Mouse (Mus musculus) monocyte, adult 5-6 weeks (primary cell): Measurements from ENCODE around the gene Spef1. TPM values are rescaled to one million over a fixed set of nuclear protein-coding genes. Genes with fewer than 3 reads are reported as not detected.

ENCODE experiments used
- ATAC-seq: fragments of 153-309, 156-312 bp; replicated peaks from 2 replicates; pipeline ENCODE4 v1.8.0; 2017; ENCODE audit warnings: mild to moderate bottlenecking; ENCODE audit not compliant: low TSS enrichment, insufficient number of reproducible peaks, severe bottlenecking, poor library complexity, low FRiP score
- total RNA-seq: library from RNA; stranded (forward); fragments of 200-1000, 200-491, 200-594 nt; gene quantifications from 3 replicates; pipeline ENCODE4 v1.2.3, GENCODE M21; 2017

The Spef1 gene
- total RNA-seq, 1 experiment from 2014 or later: 0.38 TPM

GRCm38 (mm10) chr2:131209125-131209795 lies 22.2 kb upstream of the Spef1 start:
- ATAC-seq: no peak

DNA sequence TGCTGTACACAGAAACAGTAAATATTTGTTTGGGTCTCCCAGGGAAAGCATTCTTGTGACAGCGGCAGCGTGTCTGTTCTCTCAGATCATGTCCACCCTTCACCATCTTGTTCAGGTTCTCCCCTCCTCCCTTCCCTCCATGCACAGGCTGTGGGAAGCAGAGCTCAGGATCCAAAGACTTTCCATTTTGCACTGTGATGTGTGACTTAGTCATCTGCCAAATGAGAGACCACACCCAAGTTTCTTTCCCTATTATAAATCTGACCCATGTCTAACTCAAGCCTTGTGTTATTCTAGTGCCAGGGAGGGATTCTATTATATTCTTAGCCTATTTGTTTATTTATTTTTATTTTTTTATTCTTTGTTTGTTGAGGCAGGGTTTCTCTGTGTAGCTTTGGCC lies 21.3 kb upstream of the Spef1 start:
- ATAC-seq: no peak

DNA sequence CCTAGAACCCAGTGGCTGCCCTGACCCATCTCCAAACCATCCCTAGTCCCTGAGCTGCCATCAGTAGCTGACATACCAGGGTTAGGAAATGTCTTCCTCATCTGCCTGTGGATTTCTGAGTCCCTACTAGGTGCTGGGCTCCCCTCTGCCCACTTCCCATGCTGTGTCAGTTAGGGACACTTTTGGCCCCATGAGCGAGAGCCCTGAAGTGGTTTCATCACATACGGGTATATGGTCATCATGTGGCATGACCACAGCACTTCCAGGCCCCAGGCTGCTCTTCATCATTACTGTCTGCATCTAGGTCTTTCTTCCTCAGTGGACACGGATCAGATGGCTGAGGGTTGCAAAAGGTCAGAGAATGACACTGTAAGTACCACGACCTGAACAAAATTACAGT lies 19.7 kb upstream of the Spef1 start, which contains the start of gene Ap5s1:
Gene Ap5s1, plus strand, starts transcription at position 301 of the 400 bp plus-strand sequence.
- no peak for ATAC-seq

GRCm38 (mm10) chr2:131205521-131206182 lies 18.6 kb upstream of the Spef1 start:
- no peak for ATAC-seq

DNA sequence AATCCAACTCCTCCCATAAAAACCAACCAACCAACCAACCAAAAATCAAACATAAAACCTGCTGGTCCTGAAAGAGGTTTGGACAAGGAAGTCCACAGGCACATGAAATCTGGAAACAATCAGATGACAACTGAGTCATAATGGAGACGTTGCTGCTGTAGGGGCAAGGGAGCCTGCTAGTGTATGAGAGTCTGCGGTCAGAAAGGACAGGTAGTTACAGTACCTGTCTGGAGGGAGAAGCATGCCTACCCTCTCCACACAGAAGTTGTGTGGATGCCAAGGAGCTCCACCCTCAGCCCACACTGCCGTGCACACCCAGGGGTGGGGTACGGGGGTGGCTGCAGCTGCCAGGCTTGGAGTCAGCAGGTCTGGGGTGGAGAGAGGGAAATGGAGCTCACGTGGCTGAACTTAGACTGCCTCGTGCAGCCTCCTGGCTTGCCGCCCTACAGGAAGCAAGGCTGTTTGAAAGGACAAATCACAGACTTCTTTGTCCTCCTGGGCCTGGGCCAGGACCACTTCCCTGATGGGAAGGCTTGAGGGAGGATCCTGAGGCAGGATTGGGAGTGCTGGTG lies 17.4 kb upstream of the Spef1 start:
- ATAC-seq: peak; percentile 66

- no peak for ATAC-seq
These were observed 16.8 kb upstream of the Spef1 start for GRCm38 (mm10) chr2:131203816-131204409.

GRCm38 (mm10) chr2:131201262-131201661 lies 14.2 kb upstream of the Spef1 start:
- no peak for ATAC-seq

GRCm38 (mm10) chr2:131200710-131201109 lies 13.6 kb upstream of the Spef1 start:
- no peak for ATAC-seq

- peak; percentile 45; the same call in 1 of the 2 replicates for ATAC-seq
These were observed 9.7 kb upstream of the Spef1 start for GRCm38 (mm10) chr2:131196606-131197316.

DNA sequence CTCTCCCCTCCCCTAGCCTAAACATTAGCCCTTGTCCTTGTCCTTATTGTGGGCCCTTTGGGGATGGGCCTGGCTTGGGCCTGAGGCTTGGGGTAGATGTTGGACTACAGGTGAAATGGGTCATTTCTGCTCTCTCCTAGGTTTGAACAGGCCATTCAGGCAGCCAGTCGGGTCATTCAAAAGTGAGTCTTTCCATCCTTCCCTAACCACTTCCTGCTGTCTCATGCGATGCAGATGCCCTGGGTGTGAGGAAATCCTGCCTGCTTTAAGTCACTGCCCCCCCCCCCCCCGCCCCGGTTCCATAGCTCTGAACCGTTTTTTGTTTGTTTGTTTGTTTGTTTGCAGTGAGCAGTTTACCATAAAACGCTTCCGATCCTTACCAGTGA lies 3.9 kb upstream of the Spef1 start:
- no peak for ATAC-seq

DNA sequence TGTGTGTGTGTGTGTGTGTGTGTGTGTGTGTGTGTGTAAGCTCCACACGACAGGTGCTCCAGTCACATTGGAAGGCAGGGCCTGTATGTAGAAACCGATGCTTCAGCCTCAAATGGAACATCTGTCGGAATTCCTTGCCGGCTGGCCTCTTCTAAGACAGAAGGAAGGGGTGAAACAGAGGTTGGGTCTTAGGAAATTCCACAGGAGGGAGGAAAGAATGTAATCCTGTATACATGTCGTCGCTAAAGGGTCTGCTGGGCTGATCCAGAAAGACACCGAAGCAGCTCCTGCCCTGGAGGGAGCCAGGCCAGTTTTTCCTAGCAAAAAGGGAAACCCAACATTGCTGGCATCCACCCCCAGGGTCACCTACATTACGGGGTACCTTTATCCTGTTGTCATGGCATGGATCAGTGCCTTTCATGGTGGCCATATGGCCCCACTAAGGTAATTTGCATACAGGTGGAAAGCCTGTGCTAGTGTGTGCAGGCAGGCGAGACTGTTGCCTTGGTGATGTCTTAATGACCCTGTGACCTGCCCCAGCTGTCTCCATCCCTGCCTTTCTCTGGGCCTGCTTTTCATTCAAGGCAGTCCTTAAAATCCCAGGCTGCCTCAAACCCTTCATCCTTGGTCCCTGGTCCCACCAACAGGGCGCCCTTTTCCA lies 3.4 kb upstream of the Spef1 start:
- 0 out of 2 replicates have a peak, but pooled peaks have one; percentile 29 for ATAC-seq

DNA sequence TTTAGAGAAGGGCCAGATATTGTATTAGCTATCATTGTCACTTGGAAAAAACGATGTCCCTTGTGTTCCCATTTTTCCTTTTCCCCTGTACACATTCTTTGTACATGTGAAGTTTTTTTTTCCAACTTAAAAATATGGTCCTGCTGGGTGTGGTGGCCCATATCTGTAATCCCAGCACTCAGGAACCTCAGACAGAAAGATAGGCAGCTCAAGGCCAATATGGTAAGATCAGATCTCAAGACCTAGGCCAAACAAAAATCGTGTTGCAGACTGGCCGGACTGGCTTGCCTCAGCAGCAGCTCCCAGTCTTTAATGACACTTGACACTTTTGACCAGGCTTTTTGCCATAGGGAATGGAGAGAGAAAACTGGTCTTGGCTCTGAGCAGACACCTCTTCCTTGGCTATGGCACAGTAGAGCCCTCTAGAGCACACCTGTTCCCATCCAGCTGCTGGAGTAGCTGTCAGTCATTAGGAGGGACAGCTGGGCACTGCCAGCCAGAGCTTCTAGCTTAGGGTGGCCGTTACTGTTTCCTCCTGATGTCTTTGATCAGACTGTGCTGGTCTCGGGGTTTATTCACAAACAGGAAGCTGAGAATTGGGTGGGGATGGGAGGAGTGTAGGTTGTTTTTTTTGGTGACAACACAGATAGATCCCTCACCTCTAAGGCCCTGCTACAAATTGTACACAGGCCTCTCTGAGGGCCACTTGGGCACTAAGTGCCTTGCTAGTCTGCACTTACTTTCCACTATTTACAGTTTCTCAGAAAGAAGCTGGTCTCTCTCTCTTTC lies 2.6 kb upstream of the Spef1 start:
- ATAC-seq: no peak; the same call in 1 of the 2 replicates

DNA sequence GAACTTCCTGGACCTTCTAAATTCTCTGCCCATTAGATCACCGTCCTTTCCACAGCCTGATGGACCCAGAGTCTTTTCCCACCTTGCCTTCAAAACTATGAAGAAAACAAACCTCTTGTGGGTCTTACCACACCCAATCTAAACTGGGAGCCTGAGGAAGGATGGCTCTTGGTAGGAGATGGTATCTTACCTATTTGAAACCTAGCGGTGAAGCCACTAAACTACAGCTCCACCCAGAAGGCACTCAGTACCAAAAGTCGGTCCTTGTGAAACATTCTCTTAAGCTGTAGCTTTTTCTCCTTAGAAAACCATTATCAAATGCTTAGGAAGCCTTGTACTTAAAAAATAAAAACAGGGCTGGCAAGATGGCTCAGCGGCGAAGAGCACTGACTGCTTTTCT lies 1.2 kb upstream of the Spef1 start:
- ATAC-seq: no peak

- ATAC-seq: no peak
These were observed 480 bp upstream of the Spef1 start for GRCm38 (mm10) chr2:131187602-131187922.

DNA sequence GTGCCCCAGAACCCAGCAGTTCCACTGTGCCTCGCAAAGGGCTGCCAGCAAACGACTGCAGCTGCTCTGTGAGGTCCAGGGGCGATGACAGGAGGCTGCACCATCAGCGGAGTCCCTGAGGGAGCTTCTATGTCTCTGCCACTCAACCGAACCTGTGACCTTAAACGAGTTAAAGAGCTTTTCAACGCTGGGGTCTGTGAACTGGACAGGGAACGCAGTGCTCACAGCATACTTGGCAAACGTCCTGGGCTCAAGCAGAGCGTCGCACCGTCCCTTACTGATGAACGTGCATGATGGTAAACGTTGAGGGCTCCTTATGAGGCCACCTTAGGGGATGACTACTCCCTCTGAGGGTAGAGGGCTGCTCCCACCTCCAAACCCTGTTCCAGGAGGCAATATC lies 739 bp downstream of the Spef1 start:
- ATAC-seq: no peak

DNA sequence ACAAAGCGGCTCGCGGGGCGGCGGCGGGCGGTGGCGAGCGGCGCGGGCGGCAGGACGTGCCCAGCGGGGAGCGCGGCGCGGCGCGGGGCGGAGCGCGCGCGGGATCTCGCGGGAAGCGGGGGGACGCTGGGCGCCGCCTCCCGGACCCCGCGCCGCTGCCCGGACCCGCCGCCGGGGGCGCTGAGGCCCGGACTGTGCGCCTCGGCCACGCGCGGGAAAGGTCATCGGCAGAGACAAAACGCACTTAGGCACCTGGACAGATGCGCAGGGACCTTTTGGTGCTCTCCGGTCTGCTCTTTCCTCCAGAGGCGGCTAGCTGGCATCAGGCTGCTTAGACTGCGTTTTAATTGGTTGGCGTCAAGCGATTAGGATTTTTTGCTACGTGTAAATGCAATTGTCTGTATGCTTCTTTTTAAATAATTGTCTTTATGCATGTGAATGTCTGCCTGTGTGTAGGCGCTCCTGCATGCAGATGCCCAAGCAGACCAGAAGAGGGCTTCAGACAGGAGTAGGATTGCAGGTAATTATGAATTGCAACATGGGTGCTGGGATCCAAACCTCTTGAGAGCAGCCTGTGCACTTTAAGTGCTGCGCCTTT lies 7.0 kb downstream of the Spef1 start, which contains the start of gene Cenpb:
Gene Cenpb, minus strand, starts transcription at position 78 of the 598 bp plus-strand sequence.
- peak; percentile 37; the same call in 1 of the 2 replicates for ATAC-seq

DNA sequence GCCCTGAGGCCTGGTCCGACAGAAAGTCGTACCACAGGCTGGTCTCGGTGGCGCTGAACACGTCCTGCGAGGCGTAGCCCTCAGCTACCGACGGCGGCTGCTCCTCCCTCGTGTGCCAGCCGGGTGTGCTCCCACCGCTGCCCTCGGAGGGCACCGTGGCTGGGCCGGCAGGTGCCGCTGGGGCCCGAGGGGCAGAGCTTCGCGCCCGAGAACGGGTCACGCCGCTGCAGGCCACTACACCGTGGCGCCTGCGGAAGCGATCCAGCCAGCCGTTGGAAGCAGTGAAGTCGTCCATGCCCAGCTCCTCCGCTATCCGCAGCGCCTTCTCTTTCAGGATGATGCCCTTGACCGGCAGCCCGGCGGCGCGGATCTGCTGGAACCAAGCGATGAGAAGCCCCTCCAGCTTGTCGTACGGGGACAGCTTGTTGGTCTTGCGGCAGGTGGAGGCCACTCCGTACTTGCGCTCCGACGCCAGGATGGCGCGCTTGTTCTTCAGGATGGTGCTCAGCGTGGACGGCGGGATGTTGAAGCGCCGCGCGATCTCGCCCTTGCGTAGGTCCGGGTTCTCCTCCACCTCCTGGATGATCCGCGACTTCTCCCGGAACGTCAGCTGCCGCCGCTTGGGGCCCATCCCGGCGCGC lies 7.7 kb downstream of the Spef1 start:
- ATAC-seq: peak; percentile 36; the same call in 1 of the 2 replicates
